Mouse (Mus musculus): ENCODE results near the gene Ifi27l2a.
"Not testable (repeated sequence)": the region's sequence is repeated elsewhere in the genome, so short reads cannot be mapped to it uniquely, and the experiment has no call there.

The Ifi27l2a gene

DNA sequence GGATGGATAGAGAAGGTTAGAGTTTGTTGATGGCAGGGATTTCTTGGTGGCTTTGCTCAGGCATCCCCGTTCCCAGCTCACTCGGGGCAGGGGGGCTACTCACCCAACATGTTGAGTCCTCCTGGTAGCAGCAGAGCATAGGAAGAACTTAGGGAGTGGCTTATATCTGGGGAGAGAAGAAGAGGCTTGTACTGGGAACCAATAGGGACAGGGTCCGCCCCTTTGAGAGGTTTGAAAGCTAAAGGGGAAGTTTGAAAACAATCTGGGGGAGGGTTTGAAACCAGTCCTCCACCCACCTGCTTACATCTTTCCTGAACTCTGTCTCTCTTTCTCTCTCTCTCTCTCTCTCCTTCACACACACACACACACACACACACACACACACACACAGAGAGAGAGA, at the start of gene Ifi27l2a:
Gene Ifi27l2a (minus strand): TSS at position 157 of the 400 bp plus-strand sequence.
- no peak for DNase-seq (ENCODE audit: extremely low read depth, low read depth, low spot score)

GRCm38 (mm10) chr12:103492767-103493166, 49.3 kb upstream of the Ifi27l2a start:
- no peak for DNase-seq (ENCODE audit: extremely low read depth, low read depth, low spot score)

DNA sequence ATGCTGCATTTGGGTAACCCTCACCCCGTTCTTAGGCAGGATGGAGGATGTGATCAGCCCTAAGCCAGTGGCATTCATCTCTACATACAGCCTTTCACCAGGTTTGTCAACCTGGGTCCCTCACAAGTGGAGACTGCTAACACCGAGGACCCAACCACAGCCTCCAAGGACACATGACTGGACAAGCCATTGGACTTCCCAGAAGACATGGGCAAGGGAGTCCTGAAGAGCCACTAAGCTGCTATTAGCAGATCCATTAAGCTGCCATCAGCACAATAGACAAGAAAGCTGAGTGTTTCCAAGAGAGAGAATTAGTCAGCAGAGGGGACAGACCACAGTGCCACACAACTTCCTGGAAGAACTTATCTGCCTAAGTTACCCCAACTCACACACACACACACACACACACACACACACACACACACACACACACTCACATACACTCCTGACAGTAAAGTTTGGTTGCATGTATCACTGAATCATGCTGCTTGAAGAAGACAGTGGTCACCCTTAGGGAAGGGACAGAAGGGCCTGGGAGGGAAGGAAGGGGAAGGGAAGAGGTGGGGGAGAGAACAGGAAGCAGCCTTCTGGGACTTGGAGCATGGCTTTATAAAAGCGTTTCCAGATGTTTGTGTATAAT, 47.7 kb upstream of the Ifi27l2a start:
- no peak for DNase-seq (ENCODE audit: extremely low read depth, low read depth, low spot score)

DNA sequence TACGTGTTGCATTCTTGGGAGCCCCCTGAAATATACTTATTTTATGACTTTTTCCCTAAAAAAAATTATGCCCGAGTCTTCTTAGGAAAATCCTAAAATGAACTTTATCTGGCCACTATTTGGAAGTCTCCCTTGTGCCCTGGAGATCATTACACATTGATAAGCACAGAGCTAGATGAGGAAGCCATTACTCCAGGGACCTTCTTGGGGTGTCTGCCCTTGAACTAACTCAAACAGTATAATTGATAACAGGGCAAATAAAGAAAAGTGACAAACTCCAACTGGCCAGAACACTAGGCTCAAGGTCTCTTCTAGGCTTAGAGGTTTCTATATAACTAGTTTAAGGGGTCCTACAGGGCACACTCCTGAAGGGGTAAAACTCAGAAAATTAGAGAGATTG, 44.3 kb upstream of the Ifi27l2a start:
- no peak for DNase-seq (ENCODE audit: extremely low read depth, low read depth, low spot score)

DNA sequence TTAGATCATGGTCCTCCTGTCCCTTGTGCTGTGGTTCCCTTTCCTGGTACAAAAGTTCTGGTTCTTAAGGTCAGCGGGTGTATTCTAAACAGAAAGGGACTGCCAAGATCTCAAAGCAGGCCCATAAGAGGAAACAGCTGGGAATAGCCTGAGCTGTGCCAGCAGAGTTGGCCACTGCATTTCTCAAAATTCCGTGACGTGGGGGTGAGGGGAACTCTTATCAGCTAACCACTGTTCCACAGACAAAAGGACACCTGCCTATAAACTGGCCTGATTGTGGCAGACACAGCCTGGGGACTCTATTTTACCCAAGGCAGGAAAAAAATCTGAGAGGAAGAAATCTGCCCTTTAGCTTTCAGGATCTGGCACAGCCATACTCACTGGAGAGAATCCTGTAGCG, 43.8 kb upstream of the Ifi27l2a start:
- DNase-seq (ENCODE audit: extremely low read depth, low read depth, low spot score) = no peak

- no peak for DNase-seq (ENCODE audit: extremely low read depth, low read depth, low spot score)
These were observed 43.2 kb upstream of the Ifi27l2a start for GRCm38 (mm10) chr12:103486726-103487125.

GRCm38 (mm10) chr12:103484200-103484972, 40.9 kb upstream of the Ifi27l2a start:
- DNase-seq (ENCODE audit: extremely low read depth, low read depth, low spot score) = not testable (repeated sequence)

- no peak for DNase-seq (ENCODE audit: extremely low read depth, low read depth, low spot score)
These were observed 39.3 kb upstream of the Ifi27l2a start for GRCm38 (mm10) chr12:103482781-103483180.

DNA sequence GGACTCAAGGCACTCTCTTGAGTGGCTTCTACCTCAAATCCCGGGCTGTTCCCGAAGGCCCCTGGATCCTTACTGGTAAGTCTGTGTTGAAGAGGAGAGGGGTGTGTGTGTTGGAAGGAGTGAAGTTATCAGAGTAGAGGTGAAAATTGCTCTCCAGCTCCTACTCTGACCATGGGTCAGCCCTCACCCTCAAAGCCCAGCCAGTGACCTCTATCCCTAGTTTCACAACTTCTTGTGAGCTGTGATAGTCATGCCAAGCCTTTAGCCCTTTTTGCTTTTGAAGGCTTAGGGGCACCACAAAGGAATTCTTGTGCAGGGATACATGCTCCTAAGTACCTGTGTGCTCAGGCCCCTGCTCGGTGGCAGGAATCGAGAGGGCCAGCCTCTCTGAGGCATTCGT, 38.2 kb upstream of the Ifi27l2a start:
- DNase-seq (ENCODE audit: extremely low read depth, low read depth, low spot score) = no peak

DNA sequence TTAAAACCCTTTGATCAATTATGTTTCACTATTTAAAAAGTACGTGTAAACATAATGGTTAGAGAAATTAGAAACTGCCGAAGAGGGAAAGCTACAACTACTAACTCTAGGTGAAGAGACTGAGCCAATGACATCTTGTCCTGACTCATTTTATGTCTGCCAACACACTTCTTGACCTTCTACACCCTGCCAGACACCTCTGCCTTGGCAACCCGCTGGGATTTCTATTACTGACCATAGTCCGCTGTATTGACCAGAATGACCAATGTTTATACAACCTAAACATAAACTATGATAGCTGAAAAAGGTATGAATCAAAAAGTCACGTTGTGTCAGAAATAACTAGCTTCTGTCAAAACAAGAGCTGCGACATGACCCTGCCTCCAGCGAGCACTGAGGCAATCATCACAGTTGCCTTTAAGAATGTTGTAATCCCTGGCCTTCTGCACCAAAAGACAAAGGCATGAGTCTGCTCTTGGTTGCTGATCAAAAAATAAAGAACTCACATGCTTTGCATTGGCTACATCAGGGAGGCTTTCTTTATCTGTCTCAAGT, 34.1 kb upstream of the Ifi27l2a start:
- no peak for DNase-seq (ENCODE audit: extremely low read depth, low read depth, low spot score)

DNA sequence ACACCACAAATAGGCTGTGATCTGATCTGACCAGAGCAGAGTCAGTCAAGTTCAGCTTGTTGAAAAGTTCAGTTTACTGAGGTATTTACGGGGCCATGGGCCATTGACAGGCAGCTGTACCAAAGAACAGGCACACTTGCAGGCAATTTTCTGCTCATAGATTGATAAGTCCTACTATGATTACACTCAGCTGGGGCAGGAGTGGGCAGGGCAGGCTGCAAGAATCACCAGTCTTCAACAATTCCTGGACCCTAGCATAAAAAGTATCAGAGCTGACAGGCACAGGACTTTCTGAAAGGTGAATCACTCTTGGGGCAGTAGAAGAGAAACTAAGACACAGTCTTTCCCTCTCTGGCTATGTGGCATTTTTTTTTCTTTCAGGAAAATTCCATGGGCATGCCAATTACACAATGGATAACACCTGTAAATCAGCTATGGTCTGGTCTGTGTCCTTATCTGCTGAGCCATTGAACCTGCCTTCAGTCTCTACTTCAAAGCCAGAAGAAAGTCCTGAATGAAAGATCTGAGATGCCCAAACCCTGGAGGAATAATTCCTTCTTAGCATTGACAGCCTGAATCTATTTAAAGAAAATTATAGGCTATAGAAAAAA, 33.4 kb upstream of the Ifi27l2a start:
- DNase-seq (ENCODE audit: extremely low read depth, low read depth, low spot score) = no peak

- no peak for DNase-seq (ENCODE audit: extremely low read depth, low read depth, low spot score)
These were observed 31.0 kb upstream of the Ifi27l2a start for GRCm38 (mm10) chr12:103474481-103474880.

GRCm38 (mm10) chr12:103457140-103457539, 13.7 kb upstream of the Ifi27l2a start, which contains the start of gene Ifi27l2b:
Gene Ifi27l2b, minus strand, starts transcription at chr12:103457223.
- DNase-seq (ENCODE audit: extremely low read depth, low read depth, low spot score) = no peak

DNA sequence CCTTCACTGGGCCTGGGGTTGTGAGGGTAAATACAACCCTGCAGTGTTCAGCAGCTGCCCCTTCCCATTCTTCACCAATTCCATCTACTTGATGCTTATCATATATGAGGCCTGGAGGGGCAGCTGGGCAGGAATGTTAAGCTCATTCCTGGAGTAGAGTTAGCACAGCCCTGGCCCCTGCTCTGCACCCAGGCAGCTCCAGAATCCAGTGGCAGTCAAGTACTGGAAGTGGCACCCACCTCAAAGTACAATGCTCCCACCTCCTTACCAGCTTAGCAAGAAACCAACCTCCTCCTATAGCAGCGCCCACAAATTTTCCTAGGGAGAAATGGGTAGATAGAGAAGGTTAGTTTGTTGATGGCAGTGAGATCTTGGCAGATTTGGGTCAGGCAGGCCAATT, 13.2 kb upstream of the Ifi27l2a start:
- DNase-seq (ENCODE audit: extremely low read depth, low read depth, low spot score) = not testable (repeated sequence)

GRCm38 (mm10) chr12:103453361-103453760, 9.9 kb upstream of the Ifi27l2a start:
- DNase-seq (ENCODE audit: extremely low read depth, low read depth, low spot score) = no peak

GRCm38 (mm10) chr12:103445060-103445459, 1.6 kb upstream of the Ifi27l2a start:
- DNase-seq (ENCODE audit: extremely low read depth, low read depth, low spot score) = no peak

- DNase-seq (ENCODE audit: extremely low read depth, low read depth, low spot score) = not testable (repeated sequence)
These were observed 781 bp upstream of the Ifi27l2a start for GRCm38 (mm10) chr12:103444261-103444660.

- DNase-seq (ENCODE audit: extremely low read depth, low read depth, low spot score) = peak; percentile 79
These were observed 5.9 kb downstream of the Ifi27l2a start for GRCm38 (mm10) chr12:103437601-103438000.

- DNase-seq (ENCODE audit: extremely low read depth, low read depth, low spot score) = no peak
These were observed 8.6 kb downstream of the Ifi27l2a start for GRCm38 (mm10) chr12:103434861-103435260.

DNA sequence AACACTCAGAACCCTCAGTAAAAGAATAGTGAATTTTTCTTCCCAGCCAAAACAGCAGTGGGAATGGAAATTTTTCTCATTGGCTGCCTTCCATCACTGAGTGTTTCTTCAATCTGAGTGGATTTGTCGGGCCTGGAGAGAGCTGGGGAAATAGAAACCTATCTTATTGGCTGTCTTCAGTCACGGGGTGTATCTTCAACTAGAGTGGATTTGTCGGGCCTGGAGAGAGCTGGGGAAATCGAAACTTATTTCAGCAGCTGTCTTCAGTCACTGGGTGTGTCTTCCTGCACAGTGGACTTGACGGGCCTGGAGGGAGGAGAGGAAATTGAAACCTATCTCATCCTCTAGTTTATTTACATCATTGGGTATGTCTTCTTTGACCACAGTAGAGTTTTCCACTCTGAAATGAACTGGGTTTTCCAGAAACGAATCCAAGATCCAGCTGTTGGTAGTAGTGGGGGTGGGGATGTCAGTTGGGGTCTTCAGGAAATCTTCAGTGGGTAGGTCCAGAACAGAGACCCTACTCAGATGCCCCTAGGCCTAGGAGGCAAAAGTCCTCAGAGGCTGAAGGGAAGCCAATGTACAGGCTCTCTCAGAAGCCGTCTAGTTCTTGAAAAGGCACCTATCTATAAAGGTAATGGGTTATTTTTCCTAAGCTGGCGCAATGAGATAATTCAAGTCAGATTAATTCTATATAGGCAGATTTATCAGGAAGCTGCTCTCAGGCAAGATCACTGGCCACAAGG, 9.3 kb downstream of the Ifi27l2a start, which contains the start of gene Ifi27:
Gene Ifi27 (plus strand): TSS at position 226 of the 746 bp plus-strand sequence.
- peak; percentile 11 for DNase-seq (ENCODE audit: extremely low read depth, low read depth, low spot score)

DNA sequence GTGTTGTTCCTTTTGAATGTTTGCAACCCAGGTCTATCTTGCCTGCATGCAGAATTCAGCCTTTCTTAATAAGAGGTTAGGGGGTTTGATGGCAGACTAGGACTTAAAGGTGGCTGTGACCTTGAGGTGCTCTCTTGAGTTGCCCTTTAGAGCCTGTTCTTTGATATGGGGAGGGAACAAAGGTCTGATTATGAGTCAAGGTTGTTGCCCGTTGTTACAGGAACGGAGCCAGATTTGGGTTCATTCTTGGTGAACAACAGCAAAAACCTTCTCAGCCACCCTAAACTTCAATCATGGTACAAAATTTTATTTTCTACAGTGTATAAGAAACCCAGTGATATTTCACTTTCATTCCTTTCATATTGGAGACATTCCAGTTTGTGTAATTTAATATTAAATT, 10.1 kb downstream of the Ifi27l2a start:
- DNase-seq (ENCODE audit: extremely low read depth, low read depth, low spot score) = no peak
